Mouse (Mus musculus) midbrain, postnatal 0 days (tissue): ENCODE measurements around the gene Col11a2. TPM values are rescaled to one million over a fixed set of nuclear protein-coding genes. Genes with fewer than 3 reads are reported as not detected.
A peak's percentile ranks its signal among the peaks of the same experiment; 100 is the strongest.
"Not testable (repeated sequence)": the region's sequence is repeated elsewhere in the genome, so short reads cannot be mapped to it uniquely, and the experiment has no call there.

Experiments
- ATAC-seq: fragments of 200-750 bp; cut with Nextera tagmentation; 2 replicates; pipeline ENCODE4 v1.8.0; 2017; ENCODE audit warnings: moderate number of reproducible peaks, mild to moderate bottlenecking, moderate TSS enrichment, moderate library complexity; ENCODE audit not compliant: low FRiP score
- DNase-seq: peaks from one replicate; pipeline ENCODE4 v3.0.0-alpha.2; 2015; ENCODE audit warnings: low spot score
- H3K27ac ChIP-seq: fragments of 300-500 bp; sonication (generic); 2 replicates; pipeline ENCODE4 v1.5.1; 2014; ENCODE audit warnings: low read depth, mild to moderate bottlenecking, low read length, mixed read lengths
- H3K27me3 ChIP-seq: fragments of 300-500 bp; sonication (generic); 2 replicates; pipeline ENCODE4 v1.6.1; 2014; ENCODE audit warnings: low read length, control low read depth, mixed read lengths; ENCODE audit not compliant: insufficient read depth
- H3K36me3 ChIP-seq: fragments of 300-500 bp; sonication (generic); 2 replicates; pipeline ENCODE4 v1.6.1; 2014; ENCODE audit warnings: low read length, control low read depth, mixed read lengths; ENCODE audit not compliant: insufficient read depth
- H3K4me1 ChIP-seq: fragments of 300-500 bp; sonication (generic); 2 replicates; pipeline ENCODE4 v1.6.1; 2014; ENCODE audit warnings: mild to moderate bottlenecking, control low read depth, antibody characterized with exemption, low read length, mixed read lengths; ENCODE audit not compliant: insufficient read depth
- H3K4me2 ChIP-seq: fragments of 300-500 bp; sonication (generic); 2 replicates; pipeline ENCODE4 v1.6.1; 2014; ENCODE audit warnings: low read depth, mild to moderate bottlenecking, low read length, mixed read lengths; ENCODE audit not compliant: poor library complexity, severe bottlenecking
- H3K4me3 ChIP-seq: fragments of 300-500 bp; sonication (generic); 2 replicates; pipeline ENCODE4 v1.5.1; 2014; ENCODE audit warnings: low read depth, mild to moderate bottlenecking, low read length, moderate library complexity
- H3K9ac ChIP-seq: fragments of 300-500 bp; sonication (generic); replicated peaks from 2 replicates; pipeline ENCODE4 v1.6.1; 2014; ENCODE audit warnings: mild to moderate bottlenecking, low read length, moderate library complexity, mixed read lengths; ENCODE audit not compliant: poor library complexity, severe bottlenecking
- H3K9me3 ChIP-seq: fragments of 300-500 bp; sonication (generic); 2 replicates; pipeline ENCODE4 v1.6.1; 2016; ENCODE audit warnings: low read length, control low read depth
- CTCF ChIP-seq: IDR thresholded peaks from 2 replicates; pipeline ENCODE4 v1.5.1; 2016; ENCODE audit warnings: antibody characterized with exemption, mild to moderate bottlenecking
- WGBS: fragments of 180-500 bp; shearing (Covaris S2); extraction: QIAGEN DNeasy Blood & Tissue Kit; methylation state at CpG from one replicate; pipeline ENCODE4 v1.1.7; 2014; 5-methylcytosine and 5-hydroxymethylcytosine counted together
- polyA plus RNA-seq: library from polyadenylated mRNA; unstranded; fragments of >200 nt; fragmentation: Nextera tagmentation; extraction: Ambion mirVana; gene quantifications from 2 replicates; pipeline ENCODE4 v1.2.1, GENCODE M21; 2015
- total RNA-seq: library from RNA; depleted of rRNA; stranded (reverse); fragments of >200 nt; gene quantifications from 2 replicates; pipeline ENCODE4 v1.2.3, GENCODE M21; 2014

The Col11a2 gene
- total and polyA plus RNA-seq, 2 experiments from 2014 or later: 4.6 to 17.9 TPM

- Histone ChIP-seq H3K4me1 (0 out of 2 replicates have a peak, but pooled peaks cover 4% of the 10 kb centered on the region), H3K27ac (no peak overlapping the region), H3K4me3 (peak overlapping the region; percentile 49), H3K9ac (no peak overlapping the region; the same call in 1 of the 2 replicates), H3K4me2 (peak overlapping the region; percentile 88), H3K27me3 (peaks cover 7% of the 10 kb centered on the region; the same call in 1 of the 2 replicates), H3K9me3 (no peaks in the 10 kb centered on the region), H3K36me3 (no peaks in the 10 kb centered on the region)
- ATAC-seq: peak; percentile 34; the same call in 1 of the 2 replicates
- 3% methylated on average over 79 of the region's 87 CpGs for WGBS
- DNase-seq: no peak
- TF ChIP-seq CTCF: no peak
Observed at GRCm38 (mm10) chr17:33999341-34000149, 39.7 kb upstream of the Col11a2 start.

- Histone ChIP-seq H3K27me3 (peaks cover 7% of the 10 kb centered on the region; the same call in 1 of the 2 replicates), H3K36me3 (no peaks in the 10 kb centered on the region), H3K4me1 (0 out of 2 replicates have a peak, but pooled peaks cover 4% of the 10 kb centered on the region), H3K4me3 (peak within 1 kb of the TSS; percentile 49), H3K4me2 (peak within 1 kb of the TSS; percentile 88), H3K9me3 (no peaks in the 10 kb centered on the region), H3K9ac (no peak within 1 kb of the TSS; the same call in 1 of the 2 replicates), H3K27ac (no peak within 1 kb of the TSS)
- under 1% methylated on average over 26 of the region's 30 CpGs for WGBS
- peak; percentile 73 for DNase-seq
- ATAC-seq: peak; percentile 87
- TF ChIP-seq CTCF: no peak
Observed at GRCm38 (mm10) chr17:34000150-34000537, 39.1 kb upstream of the Col11a2 start, which contains the start of gene H2-K1. Gene H2-K1 (minus strand): TSS chr17:34000347.

- H3K9ac ChIP-seq, H3K4me2 ChIP-seq, H3K9me3 ChIP-seq, H3K27ac ChIP-seq, H3K4me1 ChIP-seq, H3K4me3 ChIP-seq, ATAC-seq, H3K36me3 ChIP-seq, DNase-seq, H3K27me3 ChIP-seq: not testable (repeated sequence)
- WGBS: 43% methylated on average over 2 of the region's 2 CpGs
Observed at GRCm38 (mm10) chr17:34000796-34001195, 38.4 kb upstream of the Col11a2 start.

- H3K27me3 ChIP-seq: peaks cover 7% of the 10 kb centered on the region; the same call in 1 of the 2 replicates
- no peak for ATAC-seq
- H3K27ac ChIP-seq: no peak overlapping the region
- H3K36me3 ChIP-seq: no peaks in the 10 kb centered on the region
- H3K4me1 ChIP-seq: 0 out of 2 replicates have a peak, but pooled peaks cover 4% of the 10 kb centered on the region
- no peak overlapping the region for H3K9ac ChIP-seq
- 9% methylated on average over 5 of the region's 5 CpGs for WGBS
- TF ChIP-seq CTCF: peak; percentile 81
- DNase-seq: peak; percentile 43
- H3K4me3 ChIP-seq: no peak overlapping the region
- H3K9me3 ChIP-seq: no peaks in the 10 kb centered on the region
- no peak overlapping the region for H3K4me2 ChIP-seq
Observed at GRCm38 (mm10) chr17:34003426-34003825, 35.8 kb upstream of the Col11a2 start.

GRCm38 (mm10) chr17:34006570-34006969 is 32.7 kb upstream of the Col11a2 start:
- no peak for DNase-seq
- H3K27me3 ChIP-seq: no peaks in the 10 kb centered on the region
- H3K36me3 ChIP-seq: no peaks in the 10 kb centered on the region
- ATAC-seq: no peak
- H3K9me3 ChIP-seq: no peaks in the 10 kb centered on the region
- WGBS: 66% methylated on average over 2 of the region's 2 CpGs
- H3K4me2 ChIP-seq: no peak overlapping the region
- no peak overlapping the region for H3K27ac ChIP-seq
- no peak overlapping the region for H3K9ac ChIP-seq
- no peak overlapping the region for H3K4me3 ChIP-seq
- no peaks in the 10 kb centered on the region for H3K4me1 ChIP-seq
- no peak for TF ChIP-seq CTCF

GRCm38 (mm10) chr17:34010156-34010555 is 29.1 kb upstream of the Col11a2 start:
- 71% methylated on average over 5 of the region's 5 CpGs for WGBS
- DNase-seq (no peak), ATAC-seq (no peak)
- Histone ChIP-seq H3K4me3 (no peak overlapping the region), H3K36me3 (no peaks in the 10 kb centered on the region), H3K27ac (no peak overlapping the region), H3K27me3 (no peaks in the 10 kb centered on the region), H3K4me2 (no peak overlapping the region), H3K9me3 (no peaks in the 10 kb centered on the region), H3K9ac (no peak overlapping the region), H3K4me1 (no peaks in the 10 kb centered on the region)
- TF ChIP-seq CTCF: no peak
